Mouse (Mus musculus) cerebellum, postnatal 10 days (tissue): ENCODE results near the gene Ephb1.
A peak's percentile ranks its signal among the peaks of the same experiment; 100 is the strongest.

Source experiments
- DNase-seq, 2 experiments: peaks; one replicate each; pipeline ENCODE4 v3.0.0; 2021; ENCODE audit warnings: mixed read lengths in 2 of 2

Gene Ephb1

DNA sequence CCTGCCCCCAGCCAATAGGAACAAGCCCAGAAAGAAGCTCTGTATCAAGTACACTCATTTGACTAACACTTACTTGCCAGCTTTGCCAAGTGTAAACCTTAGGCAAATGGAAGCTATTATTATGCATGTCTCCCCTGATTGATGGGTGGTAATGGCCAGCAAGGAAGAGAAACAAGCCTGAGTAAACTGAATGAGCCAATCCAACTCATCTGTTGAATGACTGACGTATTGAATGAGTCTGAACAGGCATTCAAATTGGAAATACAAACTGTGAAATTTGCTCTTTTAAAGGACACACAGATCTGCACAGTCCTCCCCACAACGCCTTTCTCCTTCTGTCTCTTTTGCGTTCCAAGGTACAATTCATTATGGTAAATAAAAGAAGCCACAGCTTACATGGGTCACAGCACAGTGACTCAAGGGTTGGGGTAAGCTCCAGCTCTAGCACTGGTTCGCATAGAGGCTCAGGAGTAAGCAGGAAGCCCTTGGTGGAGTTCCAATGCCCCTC is 119.0 kb downstream of the Ephb1 start:
- DNase-seq, result peak in 1 of 2 experiments; percentile 39

DNA sequence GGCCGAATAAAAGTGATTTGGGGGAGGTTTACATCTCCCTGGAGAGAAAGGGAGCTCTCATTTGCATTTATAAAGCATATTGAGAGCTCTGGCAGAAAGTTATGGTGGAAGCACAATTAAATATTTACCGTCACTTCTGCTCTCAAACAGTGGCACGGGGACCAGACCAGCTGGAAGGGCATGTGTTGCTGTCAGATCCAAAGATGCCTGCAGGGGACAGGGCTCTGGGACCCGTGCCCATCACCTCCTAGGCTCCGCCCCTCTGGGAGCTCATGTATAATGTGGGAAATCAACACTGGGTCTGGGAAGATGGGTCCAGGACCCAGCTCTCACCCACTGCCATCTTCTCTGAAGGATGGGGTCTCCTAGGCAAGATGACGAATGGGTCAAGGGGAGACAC is 123.2 kb downstream of the Ephb1 start:
- DNase-seq, result peak; percentile 90 to 92

DNA sequence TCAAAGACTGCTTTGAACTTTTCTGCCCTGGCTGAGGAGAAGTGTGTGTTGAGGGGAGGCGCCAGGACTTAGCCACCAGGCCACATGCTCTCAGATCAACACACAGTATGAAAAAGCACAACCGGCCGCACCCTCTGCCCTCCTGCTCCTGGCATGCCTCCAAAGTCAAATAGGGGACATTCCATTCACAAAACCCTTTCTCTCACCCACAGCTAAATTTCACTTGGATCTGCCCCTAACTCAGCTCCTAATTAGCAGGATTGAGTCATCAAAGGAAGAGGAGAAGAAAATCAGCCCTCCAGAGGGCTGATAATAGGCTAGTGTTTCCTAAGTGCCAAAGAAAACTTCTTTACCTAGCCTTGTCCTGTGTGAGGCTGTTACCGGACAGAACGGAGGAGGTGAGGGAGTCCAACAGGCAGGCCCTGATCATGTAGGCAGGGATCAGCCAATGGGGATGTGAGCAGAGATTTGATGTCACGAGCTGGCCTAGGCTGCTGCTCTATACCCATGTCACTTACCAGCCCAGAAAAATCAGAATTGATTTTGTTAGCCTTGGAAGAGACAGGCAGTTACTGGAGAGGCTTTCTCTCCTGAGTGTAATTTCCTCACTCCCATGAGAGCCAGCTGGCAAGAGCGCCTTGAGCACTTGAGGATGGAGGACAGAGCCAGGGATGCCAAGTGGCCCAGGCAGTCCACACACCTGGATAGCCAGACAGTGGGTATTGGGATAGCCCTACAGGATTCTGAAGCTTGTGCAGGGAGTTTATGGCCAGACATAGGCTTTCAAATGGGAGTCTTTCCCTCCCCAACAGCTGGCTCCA is 137.5 kb downstream of the Ephb1 start:
- peak in 1 of 2 experiments; percentile 37 for DNase-seq

DNA sequence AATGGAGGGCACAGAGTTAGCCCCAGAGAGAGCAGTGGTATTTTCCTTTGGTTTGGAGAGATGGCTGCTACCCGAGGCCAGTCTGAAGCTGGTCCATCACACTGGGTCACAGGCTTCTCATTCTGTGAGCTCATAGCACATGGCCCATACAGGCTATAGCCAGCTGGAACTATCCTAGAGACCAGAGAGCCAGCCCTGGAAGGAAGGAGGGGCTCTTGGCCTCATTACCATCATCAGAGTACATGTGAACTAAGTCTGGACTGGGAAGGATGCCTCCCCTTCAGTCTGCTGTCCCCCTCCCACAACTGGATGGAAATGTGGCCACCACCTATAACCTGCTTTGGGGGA is 142.5 kb downstream of the Ephb1 start:
- DNase-seq, result peak in 1 of 2 experiments; percentile 35

DNA sequence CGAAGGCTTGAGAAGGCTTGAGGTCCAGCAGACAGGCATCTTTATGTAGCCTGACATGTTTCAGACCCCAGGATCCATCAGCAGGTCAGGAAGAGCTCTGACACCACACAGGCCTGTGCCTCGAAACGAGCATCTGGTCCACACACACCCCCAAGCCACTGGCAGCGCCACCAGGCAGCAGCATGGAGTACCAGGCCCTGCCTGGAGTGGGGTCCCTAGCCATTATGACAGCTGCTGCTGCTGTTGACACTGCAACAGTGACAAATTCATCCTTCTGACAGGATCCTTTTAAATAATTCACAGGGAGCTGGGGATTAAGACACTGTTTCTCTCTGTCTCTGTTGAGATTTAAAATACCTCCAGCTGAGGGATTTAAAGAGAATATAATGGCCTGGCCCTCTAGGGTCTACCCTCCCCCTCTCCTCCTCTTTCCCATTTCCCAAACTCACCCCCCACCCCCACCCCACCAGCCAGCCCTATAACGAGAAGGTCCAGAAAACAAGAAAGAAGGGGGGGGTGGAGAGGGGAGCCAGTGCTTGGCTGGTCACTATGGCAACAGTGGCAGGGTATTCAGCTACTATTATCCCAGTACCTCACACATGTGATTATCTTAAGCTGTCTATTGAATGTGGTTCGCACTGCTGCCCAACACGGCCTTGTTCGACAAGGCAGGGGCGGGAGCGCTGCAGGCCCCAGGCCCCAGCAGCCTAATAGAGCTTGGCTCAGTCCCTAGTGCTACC is 143.0 kb downstream of the Ephb1 start:
- peak; percentile 31 to 42 for DNase-seq

DNA sequence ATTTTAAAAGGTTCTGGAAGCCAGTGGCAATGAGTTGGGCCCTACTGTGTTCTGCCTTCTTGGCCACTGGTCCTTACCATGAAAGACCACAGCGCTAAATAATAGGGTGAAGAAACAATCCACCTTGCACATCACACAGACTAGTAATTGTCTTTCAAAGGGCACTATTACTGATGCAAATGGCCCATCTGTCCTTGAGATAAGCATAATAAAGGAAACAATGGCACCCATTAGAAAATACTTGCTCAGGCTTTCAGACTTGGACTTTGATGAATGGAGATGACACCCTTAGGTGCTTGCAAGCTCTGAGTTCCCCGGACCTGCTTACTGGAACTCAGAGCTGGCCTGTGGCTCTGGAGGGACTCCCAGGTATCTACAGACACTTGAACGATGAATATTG is 149.0 kb downstream of the Ephb1 start:
- no peak for DNase-seq

DNA sequence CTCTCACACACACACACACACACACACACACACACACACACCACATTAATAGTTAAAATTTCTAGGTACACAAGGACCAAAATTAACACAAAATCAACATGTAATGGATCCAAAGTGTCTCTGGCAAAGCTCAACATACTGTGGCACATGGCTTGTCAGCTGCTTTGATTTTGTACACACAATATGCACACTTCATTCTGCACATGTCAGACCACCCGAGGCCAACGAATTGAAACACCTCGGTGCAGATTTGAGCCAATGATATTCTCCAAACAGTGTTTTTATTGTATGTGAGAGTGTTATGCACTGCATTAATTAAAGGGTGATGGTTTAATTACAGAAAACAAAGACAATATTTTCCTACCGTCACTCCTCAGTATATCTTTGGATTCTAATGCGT is 152.6 kb downstream of the Ephb1 start:
- DNase-seq, result no peak

DNA sequence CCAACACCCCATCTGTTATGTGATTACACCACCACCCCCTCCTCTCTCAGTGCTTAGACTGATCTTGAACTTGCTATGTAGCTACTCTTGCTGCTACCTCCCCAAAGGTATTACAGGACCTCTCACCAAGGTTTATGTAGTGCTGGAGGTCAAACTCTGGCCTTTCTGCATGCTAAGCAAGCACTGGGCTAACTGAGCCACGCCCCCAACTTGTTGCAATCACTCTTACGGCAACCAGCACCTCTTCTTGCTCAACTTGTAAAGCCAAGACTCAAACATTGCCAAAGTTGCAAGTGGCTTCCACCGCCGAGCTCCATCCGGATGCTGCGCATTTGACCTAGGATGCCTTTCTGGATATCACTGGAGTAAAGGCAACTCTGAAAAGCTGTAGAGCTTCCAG is 157.6 kb downstream of the Ephb1 start:
- no peak for DNase-seq

DNA sequence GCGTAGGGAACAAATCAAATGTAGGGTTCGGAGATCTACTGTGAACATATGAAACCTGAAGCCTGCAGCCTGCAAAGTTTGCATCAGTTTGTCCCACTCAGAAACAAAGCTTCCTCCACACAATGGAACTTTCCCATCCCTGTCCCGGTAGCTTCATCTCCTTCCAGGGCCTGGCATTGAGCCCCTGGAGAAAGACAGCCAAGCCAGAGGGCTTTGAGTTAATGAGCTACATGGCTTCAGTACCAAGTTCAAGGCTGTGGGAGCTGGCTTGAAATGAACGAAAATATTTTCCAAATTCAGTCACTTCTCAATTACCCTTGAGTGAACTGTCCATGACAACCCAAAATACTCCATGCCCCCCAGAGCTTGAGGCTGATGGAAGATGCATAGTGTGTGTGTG is 160.4 kb downstream of the Ephb1 start:
- DNase-seq, result peak; percentile 61 to 77

DNA sequence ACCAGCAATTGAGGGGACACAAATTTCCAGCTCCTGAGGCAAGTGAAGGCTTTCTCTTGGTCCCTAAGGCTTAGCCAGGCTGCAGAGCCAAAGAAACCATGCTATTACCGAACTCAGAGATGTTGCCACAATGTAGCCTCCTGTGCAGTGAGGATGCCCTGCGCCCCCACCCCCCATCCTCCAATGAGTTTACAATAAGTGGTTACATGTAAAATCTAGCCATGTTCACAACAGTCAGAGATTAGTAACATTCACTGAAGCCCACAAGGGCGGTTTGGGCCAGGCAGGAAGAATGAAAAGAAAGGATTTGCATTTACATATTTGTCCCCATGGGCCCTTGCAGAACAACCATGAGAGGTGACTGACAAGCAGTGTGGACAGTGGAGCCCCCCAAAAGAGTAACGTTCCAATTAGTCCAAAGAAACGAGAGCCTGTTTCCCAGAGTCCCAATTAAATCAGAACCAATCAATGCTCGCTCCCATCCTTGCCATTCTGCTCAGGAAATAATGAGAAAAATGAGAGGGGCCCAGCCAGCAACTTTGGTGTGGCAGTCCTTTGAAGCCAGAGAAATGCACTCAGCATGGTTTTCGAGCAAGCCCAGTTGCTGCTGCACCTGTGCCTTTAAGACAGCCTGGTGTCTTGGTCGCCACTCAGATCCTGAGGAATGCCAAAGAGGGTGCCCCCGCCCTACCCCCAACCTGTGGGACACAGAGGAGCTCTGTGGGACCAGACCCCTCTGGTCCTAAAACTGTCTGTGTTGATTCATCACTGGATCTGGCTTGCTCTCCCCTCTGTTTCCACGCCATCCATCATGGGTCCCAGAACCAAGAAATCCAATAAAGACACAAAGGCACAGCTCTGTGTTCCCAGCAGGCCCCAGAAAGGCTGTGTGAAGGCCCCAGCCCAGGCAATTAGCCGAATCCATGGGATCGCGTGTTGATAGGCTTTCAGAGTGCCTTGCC is 161.5 kb downstream of the Ephb1 start:
- peak in 1 of 2 experiments; percentile 35 for DNase-seq

DNA sequence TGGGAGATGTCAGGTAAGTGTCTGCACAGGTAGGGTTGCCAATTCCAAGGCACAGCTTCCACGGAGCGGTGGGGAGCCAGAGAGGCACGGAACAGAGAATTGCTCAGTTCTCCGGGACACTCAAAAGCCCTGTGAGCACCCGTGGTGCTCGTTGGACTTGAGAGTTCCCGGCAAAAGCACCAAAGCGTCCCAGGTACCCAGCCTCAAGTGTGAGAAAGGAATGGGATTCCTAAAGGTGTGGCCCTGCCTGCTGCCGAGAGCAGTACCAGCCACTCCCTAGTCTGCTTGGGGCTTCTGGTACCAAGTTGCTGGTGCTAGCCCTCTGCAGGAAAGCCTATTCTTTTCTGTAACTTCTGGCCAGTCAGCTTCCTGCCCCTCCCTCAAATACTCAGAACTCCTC is 164.4 kb downstream of the Ephb1 start:
- DNase-seq, result peak; percentile 42

DNA sequence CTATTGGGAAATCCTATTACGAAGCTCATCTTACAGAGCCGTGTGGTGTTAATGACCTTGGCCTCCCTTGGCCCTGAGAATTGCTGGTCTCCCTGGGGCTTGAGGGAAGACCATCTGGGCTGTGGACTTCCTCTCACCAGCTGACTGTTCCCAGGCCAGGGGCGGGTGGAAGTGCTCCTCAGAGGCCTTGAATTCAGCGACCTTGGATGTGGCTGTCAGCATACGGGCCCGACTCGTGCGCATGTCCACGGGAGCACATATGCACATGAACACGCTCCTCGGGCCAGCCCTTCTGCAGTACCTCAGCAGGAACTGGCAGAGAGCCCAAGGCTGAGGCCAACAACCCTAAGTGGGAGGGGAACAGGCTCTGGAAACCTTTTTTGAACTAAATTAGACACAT is 165.1 kb downstream of the Ephb1 start:
- DNase-seq, result peak; percentile 98

DNA sequence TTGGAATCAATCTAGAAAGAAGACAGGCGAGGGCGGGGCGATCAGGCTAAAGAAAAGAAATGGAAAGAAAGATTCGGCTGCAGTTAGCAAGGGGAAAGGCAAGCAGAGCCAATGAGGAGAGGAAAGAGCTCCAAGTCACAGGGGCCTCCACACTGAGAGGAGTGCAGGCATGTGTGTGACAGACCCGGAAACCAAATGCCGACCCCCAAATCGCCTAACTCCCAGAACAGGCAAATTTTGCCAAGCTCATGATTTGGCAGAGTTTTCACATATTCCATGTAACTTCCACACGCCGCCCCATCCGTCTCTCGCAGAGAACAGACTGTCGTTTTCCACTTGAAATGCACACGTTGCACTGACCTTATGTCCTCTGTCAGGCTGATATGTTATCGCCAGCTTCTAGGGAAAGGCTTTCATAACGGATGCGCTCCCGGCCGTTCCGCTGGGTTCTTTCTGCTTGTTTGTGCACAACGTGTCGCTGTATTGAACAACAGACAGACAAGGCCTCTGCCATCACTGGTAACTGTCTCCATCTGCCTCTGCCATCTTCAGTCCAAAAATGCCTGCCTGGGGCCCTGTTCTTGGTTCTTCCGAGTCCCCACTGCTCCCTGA is 170.7 kb downstream of the Ephb1 start:
- DNase-seq, result peak; percentile 87 to 91

DNA sequence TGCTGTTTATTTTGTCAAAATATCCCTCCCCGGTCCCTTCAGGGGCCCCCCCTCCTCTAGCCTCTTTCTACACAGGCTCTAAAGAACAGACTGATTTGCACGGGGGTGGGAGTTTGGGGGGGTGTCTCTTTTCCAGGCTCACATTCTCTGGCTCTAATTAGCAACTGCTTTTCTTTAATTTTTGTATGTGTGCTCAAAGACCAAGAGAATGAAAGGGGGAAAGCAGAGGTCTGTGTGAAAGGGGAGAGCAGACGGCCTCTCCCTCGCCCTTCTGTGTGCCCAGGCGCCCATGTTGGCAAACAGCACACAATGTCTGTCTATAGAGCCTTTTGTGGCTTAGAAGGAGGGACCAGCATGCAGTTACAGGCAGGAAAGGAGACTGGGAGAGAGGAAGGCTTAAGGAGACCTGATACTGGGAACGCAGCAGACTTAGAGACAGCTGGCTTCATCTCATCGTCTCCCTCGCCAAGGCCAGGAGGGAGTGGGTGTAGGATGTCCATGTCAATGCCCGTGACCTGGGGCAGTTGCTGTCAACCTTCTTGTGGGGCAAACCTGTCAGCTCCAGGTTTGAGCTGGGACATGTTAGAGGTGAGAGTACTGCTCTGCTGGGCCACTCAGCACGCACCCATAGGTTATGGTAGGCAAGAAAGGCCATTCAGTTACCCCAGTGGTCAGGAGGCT is 172.5 kb downstream of the Ephb1 start:
- DNase-seq, result peak; percentile 23 to 43

DNA sequence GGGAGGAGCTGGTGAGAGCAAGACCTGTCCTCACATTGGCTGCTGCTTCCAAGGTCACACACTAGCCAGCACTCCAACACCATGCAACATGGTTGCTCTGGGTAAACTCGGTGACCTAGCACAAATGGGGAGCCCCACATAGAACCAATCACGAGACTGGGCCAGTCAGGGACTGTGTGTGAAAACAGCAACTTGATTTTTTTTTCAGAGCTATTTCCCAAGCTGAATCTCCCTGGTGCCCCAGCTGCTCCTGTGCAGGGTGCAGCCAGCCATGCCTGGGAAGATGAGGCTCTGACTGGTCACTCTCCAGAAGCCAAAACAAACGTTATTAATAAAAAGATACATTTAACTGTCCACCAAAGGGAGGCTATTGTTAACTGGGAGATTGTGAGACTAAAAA is 173.2 kb downstream of the Ephb1 start:
- DNase-seq, result no peak

DNA sequence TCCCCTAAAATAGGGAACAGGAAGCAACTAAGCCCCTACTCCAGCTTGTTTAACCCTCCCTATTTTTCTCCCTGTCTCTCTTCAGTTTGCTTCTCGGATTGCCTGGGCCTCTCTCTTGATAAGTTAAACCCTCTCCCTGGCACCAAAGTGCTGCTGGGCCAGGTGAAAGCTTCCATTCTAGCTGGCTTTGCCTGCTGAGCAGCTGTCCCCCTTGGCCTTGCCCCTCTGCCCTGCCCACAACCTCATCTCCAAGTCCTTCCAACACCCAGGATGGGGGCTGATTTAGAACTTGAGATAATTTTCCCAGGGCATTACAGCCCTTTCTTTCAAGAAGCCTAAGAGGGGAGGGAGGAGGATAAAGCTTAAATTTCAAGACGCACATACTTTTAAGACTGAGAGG is 174.0 kb downstream of the Ephb1 start:
- no peak for DNase-seq

DNA sequence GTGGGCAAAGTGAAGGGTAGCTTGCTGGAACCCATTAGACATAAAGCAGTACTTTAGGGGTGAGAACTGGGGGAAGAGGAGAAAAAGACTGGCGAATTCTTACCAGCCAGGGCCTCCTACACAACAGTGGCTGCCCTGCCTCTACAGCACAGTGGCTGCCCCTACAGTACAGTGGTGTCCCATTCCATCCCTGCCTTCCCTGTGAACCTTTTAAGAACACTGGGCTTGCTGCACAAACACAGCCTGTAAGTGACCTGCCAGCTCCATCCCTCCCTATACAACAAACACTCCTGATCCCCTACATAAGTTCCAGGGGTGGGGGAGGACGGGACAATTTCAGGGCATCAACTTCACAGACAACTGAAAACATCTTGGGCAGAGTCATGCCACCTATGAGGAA is 174.4 kb downstream of the Ephb1 start:
- DNase-seq, result no peak

DNA sequence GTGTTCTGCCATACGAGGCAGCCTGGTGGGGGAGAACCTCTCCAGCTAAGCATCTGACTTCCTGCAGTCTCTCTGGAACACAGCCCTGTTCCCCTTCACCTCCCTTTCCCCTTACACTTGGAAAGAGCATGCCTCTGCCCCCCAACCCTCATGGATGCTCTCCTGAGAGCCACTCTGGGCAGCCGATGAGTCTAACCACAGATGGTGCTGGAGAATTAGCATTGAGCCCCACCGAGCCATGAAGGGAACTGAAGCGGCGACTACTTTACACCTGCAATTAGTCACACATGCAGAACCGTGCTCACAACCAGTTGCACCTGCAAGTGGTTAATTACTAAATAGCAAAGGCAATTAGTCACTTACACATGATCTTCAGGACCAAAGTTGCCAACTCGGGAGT is 184.8 kb downstream of the Ephb1 start:
- peak in 1 of 2 experiments; percentile 52 for DNase-seq

DNA sequence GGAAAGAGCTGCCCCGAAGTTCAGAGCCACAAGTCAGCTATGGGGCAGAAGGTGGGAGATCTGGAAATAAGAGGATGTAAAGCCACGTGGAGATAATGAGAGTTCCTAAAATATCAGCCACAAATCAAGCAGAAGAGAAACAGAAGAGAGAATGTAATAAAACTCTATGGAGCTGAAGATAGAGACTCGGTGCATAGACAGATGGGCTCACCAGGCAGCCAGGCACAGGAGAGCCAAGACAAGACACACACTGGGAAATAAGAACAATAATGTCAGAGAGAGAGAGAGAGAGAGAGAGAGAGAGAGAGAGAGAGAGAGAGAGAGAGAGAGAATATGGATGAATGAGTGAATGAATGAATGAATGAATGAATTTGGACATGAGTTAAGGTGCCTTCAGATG is 198.6 kb downstream of the Ephb1 start:
- no peak for DNase-seq

DNA sequence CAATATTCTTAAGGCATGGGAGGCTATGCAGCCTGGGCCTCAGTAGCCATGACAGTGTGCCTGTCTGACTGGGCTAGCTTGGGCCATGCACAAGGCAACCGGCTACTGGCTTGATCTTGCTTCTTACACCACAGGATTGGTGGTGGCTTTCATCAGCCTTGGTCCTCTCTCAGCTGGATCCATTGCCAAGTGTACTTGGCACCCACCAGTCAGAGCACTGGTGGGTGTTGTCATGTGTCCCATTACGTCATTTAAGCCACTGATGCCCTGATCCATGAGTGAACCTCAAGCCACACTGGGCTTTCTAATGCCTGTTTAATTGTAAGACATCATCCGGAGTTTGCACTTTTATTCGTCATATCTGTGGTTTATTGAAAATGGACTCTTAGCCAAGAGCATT is 215.3 kb downstream of the Ephb1 start:
- DNase-seq, result peak; percentile 49 to 70

DNA sequence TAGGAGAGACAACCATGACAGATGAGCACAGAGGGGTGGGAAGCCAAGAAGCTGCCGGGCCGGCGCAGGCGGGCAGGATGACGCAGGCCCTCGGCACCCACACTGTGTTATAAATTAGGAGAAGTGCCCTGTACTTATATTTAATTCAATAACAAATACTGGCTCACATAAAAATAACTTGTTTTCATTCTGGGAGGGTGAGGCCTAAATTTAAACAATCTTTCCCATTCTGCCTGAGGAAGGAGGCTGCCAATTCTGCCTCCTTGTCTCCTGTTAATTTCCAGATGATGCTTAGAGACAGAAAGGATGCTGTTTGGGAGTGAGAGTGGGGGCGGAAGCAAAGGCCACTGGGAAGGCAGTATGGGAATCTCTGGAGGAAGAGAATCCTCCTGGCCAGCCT is 215.8 kb downstream of the Ephb1 start:
- DNase-seq, result no peak

DNA sequence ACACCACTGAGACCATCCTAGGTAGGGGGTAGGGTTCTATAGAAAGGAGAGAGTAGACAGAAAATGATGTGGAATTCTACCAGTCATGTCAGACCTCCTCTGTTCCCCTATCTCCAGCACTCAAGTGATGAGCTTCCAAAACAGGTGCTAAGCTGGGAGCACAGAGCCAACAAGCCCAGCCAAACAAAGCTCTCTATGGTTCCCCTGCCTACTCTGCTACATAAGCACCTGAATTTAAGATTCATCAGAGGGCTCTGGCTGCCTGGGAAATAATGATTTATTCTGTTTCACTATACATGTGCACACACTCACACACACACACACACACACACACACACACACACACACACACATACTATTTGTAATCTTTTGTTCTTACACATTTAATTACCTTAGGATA is 216.3 kb downstream of the Ephb1 start:
- peak in 1 of 2 experiments; percentile 40 for DNase-seq
